Mouse (Mus musculus) limb, embryonic 10.5 days (tissue): ENCODE results near the gene Cpm. TPM values are rescaled to one million over a fixed set of nuclear protein-coding genes. Genes with fewer than 3 reads are reported as not detected.

Experiments
- DNase-seq: peaks from one replicate; pipeline ENCODE4 v3.0.0-alpha.2; 2017; ENCODE audit warnings: low spot score
- H3K27ac ChIP-seq: fragments of 300-500 bp; sonication (generic); 2 replicates; pipeline ENCODE4 v1.5.1; 2016; ENCODE audit warnings: mild to moderate bottlenecking
- H3K27me3 ChIP-seq: fragments of 300-500 bp; sonication (generic); 2 replicates; pipeline ENCODE4 v1.6.1; 2016; ENCODE audit warnings: low read depth, mild to moderate bottlenecking; ENCODE audit not compliant: poor library complexity, severe bottlenecking
- H3K36me3 ChIP-seq: fragments of 300-500 bp; sonication (generic); 2 replicates; pipeline ENCODE4 v1.6.1; 2016; ENCODE audit warnings: mild to moderate bottlenecking, moderate library complexity
- H3K4me1 ChIP-seq: fragments of 300-500 bp; sonication (generic); 2 replicates; pipeline ENCODE4 v1.6.1; 2016
- H3K4me3 ChIP-seq: fragments of 300-500 bp; sonication (generic); 2 replicates; pipeline ENCODE4 v1.5.1; 2016; ENCODE audit warnings: mild to moderate bottlenecking, moderate library complexity
- H3K9me3 ChIP-seq: fragments of 300-500 bp; sonication (generic); replicated peaks from 2 replicates; pipeline ENCODE4 v1.6.1; 2016; ENCODE audit warnings: mild to moderate bottlenecking
- WGBS: fragments of 180-500 bp; shearing (Covaris S2); methylation state at CpG from one replicate; pipeline ENCODE4 v1.1.7; 2016; 5-methylcytosine and 5-hydroxymethylcytosine counted together
- polyA plus RNA-seq: library from polyadenylated mRNA; unstranded; fragments of >200 nt; fragmentation: Nextera tagmentation; extraction: Ambion mirVana; gene quantifications from 2 replicates; pipeline ENCODE4 v1.2.1, GENCODE M21; 2016

The Cpm gene
- polyA plus RNA-seq, 1 experiment from 2014 or later, result 31.5 TPM

DNA sequence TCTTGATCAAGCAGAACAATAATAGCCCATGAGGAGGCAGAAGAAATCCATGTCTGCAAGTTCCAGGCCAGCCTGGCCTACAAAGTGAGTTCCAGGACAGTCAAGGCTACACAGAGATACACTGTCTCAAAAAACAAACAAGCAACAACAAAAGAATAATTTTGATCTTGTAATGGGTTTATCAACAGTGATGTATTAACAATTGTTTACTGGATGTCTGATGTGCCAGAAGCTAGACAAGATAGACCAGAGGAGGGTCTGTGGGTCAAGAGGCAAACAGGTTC lies 35.6 kb downstream of the Cpm start:
- Histone ChIP-seq H3K4me3 (no peak overlapping the region), H3K9me3 (no peaks in the 10 kb centered on the region), H3K4me1 (peaks cover 36% of the 10 kb centered on the region), H3K27me3 (no peaks in the 10 kb centered on the region), H3K27ac (no peak overlapping the region), H3K36me3 (peaks cover 4% of the 10 kb centered on the region)
- no peak for DNase-seq

DNA sequence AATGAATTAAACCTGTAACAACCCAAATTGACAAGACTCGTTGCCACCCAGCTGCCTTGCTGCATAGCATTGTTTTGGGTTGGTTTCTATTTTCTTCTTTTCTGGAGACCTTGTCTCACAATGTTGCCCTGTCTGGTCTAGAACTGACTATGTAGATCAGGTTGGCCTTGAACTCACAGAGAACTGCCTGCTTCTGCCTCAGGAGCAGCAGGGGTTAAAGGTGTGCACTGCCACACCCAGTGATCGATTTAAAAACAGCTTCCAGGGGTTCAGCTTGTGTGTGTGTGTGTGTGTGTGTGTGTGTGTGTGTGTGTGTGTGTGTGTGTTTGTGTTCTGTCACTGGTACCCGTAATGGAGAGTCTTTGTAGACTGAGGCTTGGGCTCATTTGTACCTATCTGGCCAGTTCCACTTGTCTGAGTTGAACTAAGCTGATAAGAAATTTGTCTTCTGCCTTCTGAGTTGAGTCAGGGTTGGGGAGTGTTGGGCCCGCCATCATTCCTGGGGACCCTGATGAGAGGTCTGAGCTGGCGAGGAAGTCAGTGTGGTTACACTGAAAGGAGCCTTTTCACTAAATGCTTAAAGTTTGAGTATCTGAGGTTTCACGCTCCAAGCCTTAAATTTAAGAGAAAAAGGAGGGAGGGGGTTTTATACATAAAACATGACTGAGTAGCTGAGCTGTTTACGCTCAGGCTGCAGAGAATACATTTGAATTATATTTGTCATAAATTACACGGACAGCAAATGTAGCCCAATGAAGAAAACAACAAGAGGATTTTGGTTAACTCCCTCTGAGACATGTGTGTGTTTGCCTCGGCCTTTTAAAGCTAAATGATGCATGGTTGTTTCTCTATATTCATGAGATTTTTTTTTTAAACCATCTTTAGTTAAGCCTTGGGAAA lies 36.3 kb downstream of the Cpm start:
- Histone ChIP-seq H3K4me1 (peaks cover 42% of the 10 kb centered on the region), H3K9me3 (no peaks in the 10 kb centered on the region), H3K27me3 (no peaks in the 10 kb centered on the region), H3K4me3 (no peak overlapping the region), H3K36me3 (peaks cover 4% of the 10 kb centered on the region), H3K27ac (no peak overlapping the region)
- WGBS, result 84% methylated on average over 9 of the region's 9 CpGs
- no peak for DNase-seq

DNA sequence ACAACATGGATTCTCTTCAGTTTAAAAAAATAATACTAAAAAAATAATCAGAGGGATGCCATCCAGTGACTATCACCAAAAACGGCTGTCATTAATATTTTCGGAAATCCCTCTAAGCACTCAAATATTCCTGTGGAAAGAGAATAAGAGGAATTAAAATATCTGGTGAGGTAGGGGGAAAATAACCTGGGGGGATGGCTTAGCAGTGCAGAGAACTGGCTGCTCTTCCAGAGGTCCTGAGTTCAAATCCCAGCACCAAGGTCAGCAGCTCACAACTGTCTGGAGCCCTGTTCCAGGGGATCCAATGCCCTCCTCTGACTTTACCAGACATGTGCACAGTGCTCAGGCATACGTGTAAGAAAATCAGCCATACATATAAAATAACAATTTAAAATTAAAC lies 37.1 kb downstream of the Cpm start:
- Histone ChIP-seq H3K4me3 (no peak overlapping the region), H3K27me3 (no peaks in the 10 kb centered on the region), H3K27ac (no peak overlapping the region), H3K9me3 (no peaks in the 10 kb centered on the region), H3K36me3 (peaks cover 4% of the 10 kb centered on the region), H3K4me1 (peaks cover 43% of the 10 kb centered on the region)
- WGBS, result 92% methylated on average over 3 of the region's 3 CpGs
- no peak for DNase-seq

DNA sequence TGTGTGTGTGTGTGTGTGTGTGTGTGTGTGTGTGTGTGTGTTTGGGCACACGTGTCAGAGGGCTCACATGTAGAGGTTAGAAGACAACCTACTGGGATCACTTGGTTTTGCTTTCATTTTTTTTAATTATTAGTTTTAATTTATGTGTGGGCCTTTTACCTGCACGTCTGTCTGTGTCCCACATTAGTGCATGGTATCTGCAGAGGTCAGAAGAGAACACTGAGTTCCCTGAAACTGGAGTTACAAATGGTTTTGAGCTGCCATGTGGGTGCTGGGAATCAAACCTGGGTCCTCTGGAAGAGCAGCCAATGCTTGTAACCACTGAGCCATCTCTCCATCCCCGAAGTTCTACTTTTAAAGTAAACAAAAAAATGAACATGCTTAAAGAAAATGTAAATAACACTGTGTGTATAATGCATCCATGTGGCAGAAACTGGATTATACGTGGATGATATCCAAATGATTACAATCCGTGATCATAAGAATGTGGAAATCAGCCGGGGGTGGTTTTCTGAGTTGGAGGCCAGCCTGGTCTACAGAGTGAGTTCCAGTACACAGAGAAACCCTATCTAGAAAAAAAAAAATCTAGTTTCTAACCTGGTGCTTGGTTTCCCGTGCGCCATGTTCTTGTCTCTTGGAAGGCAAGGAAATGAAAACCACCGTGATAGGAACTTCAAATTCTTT lies 37.8 kb downstream of the Cpm start:
- DNase-seq, result no peak
- H3K27me3 ChIP-seq, result no peaks in the 10 kb centered on the region
- peaks cover 12% of the 10 kb centered on the region for H3K36me3 ChIP-seq
- H3K4me3 ChIP-seq, result no peak overlapping the region
- H3K9me3 ChIP-seq, result no peaks in the 10 kb centered on the region
- H3K4me1 ChIP-seq, result peaks cover 43% of the 10 kb centered on the region
- H3K27ac ChIP-seq, result no peak overlapping the region
- 96% methylated on average over 9 of the region's 9 CpGs for WGBS

DNA sequence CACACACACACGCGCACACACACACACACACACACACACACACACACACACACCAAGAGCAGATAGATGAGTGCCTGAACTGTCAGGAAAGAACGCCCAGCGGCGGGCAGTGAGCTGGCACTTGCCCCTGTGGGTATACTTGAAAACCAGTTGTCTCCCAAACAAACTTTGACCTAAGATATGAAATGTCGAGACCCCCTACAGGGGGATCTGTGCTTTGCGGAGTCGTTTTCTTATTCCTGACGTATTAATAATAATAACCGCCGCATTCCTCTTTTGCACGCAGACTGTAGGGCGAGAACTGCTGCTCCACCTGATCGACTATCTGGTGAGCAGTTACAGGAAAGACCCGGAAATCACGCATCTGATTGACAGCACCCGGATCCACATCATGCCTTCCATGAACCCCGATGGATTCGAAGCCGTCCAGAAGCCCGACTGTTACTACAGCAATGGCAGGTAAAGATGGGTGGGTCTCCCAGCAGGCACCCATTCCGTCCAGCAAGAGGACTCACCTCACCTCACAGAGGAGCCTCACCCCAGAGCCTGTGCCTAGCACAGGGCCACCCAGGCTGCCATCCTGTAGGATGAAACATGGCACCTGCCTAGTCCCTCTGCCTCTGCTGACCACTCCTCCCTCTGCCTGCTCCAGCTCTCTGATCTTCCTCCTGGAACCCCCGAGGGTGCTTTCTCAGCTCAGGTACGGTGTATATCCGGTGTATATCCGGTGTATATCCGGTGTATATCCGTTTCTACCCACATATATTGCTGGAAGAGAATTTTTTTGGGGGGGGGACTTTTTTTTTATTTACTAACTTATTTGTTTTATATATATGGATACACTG lies 38.6 kb downstream of the Cpm start:
- DNase-seq, result no peak
- peaks cover 13% of the 10 kb centered on the region for H3K36me3 ChIP-seq
- no peak overlapping the region for H3K4me3 ChIP-seq
- H3K27me3 ChIP-seq, result no peaks in the 10 kb centered on the region
- no peaks in the 10 kb centered on the region for H3K9me3 ChIP-seq
- whole genome bisulfite sequencing, result 93% methylated on average over 28 of the region's 28 CpGs
- peak overlapping the region; percentile 70 for H3K27ac ChIP-seq
- H3K4me1 ChIP-seq, result peaks cover 45% of the 10 kb centered on the region

DNA sequence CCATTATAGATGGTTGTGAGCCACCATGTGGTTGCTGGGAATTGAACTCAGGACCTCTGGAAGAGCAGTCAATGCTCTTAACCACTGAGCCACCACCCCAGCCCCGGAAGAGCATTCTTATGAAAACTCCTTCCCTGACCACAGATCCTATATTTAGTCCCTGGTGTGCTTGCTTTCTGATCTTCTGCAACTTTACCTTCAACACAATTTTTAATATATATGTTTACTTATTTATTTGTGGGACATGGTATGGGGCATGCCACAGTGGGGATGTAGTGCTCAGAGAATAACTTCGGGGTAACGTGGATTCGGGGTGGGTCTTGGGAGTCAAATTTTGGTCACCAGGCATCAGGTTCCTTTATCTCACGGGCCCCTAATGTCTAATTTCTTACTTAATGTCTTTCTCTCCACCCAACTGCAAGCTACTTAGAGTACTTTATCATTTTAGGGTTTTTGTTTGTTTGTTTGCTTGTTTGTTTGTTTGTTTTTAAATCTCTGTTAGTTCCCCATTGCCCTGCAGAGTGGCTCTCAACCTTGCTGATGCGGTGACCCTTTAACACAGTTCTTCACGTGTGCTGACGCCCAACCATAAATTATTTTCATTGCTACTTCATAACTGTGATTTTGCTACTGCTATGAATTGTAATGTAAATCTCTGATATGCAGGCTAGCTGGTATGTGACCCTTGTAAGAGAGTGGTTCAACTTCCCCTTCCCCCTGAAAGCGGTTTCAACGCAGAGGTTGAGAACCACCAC lies 39.4 kb downstream of the Cpm start:
- H3K27me3 ChIP-seq, result no peaks in the 10 kb centered on the region
- H3K36me3 ChIP-seq, result peaks cover 13% of the 10 kb centered on the region
- H3K27ac ChIP-seq, result peak overlapping the region; percentile 86
- H3K4me1 ChIP-seq, result peaks cover 38% of the 10 kb centered on the region
- WGBS, result 81% methylated on average over 10 of the region's 10 CpGs
- no peaks in the 10 kb centered on the region for H3K9me3 ChIP-seq
- 0 out of 2 replicates have a peak overlapping the region, but pooled peaks have one; percentile 2 for H3K4me3 ChIP-seq
- no peak for DNase-seq

DNA sequence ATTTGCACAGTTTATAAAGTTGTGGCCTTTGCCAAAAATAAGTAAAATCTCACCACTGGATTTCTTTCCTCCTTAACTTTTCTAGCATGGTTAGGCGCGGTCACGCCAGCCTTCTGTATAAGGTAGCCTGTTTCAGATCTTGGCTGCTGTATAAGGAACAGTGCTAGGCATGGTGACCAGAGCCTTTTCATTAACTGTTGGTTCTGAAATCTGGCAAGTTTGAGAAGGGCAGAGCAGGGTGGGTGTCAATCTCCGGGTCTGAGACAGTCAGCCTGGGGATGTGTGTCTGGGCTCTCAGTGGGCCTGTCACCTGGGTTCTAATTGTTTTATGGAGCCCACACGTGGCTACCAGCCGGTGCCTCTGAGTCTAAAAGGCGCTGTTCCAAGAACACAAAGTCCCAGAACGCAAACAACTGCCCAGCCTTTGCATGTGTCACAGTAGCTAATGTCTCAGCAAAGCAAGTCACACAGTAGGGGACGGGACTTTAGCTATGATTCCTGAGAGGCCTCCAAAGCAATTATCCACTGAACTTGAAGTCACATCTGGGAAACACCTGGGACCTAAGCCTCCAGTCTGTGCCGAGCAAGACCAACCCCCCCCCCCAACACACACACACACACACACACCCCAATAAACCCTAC lies 40.3 kb downstream of the Cpm start:
- 32% methylated on average over 10 of the region's 10 CpGs for WGBS
- H3K27me3 ChIP-seq, result no peaks in the 10 kb centered on the region
- H3K36me3 ChIP-seq, result peaks cover 13% of the 10 kb centered on the region
- H3K4me1 ChIP-seq, result peaks cover 33% of the 10 kb centered on the region
- 0 out of 2 replicates have a peak overlapping the region, but pooled peaks have one; percentile 2 for H3K4me3 ChIP-seq
- peak overlapping the region; percentile 86 for H3K27ac ChIP-seq
- no peaks in the 10 kb centered on the region for H3K9me3 ChIP-seq
- peak; percentile 77 for DNase-seq

DNA sequence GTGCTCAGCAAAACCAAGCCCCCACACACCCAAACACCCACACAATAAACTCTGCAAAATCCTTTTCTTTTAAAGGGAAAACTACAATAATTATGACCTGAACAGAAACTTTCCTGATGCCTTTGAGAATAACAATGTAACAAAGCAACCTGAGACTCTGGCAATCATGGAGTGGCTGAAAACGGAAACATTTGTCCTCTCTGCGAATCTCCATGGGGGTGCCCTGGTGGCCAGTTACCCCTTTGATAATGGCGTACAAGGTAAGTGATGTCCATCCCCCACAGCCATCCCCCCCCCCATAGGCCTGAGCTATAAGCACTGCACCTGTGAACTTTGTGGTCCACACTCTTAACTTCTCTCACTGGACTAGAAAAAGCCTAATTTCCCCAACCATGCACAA lies 40.8 kb downstream of the Cpm start:
- Histone ChIP-seq H3K36me3 (peaks cover 13% of the 10 kb centered on the region), H3K4me1 (peaks cover 33% of the 10 kb centered on the region), H3K27me3 (no peaks in the 10 kb centered on the region), H3K27ac (peak overlapping the region; percentile 86), H3K9me3 (no peaks in the 10 kb centered on the region), H3K4me3 (no peak overlapping the region)
- peak; percentile 51 for DNase-seq
- 42% methylated on average over 3 of the region's 3 CpGs for WGBS

DNA sequence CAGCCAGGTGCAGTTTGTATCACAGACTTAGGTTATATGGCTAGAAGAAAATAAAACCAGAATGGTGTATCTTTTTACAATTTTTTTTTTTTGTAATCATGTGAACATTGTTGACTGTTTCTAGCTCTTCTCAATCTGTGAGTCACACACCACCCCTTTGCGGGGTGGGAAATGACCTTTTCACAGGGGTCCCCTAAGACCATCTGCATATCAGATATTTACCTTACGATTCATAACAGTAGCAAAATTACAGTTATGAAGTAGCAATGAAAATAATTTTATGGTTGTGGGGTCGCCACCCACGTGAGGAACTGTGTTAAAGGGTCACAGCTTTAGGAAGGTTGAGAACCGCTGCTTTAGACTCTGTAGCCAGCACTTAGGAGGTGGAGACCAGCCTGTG lies 41.5 kb downstream of the Cpm start:
- no peaks in the 10 kb centered on the region for H3K9me3 ChIP-seq
- DNase-seq, result no peak
- no peak overlapping the region for H3K4me3 ChIP-seq
- peaks cover 13% of the 10 kb centered on the region for H3K36me3 ChIP-seq
- 88% methylated on average over 5 of the region's 5 CpGs for WGBS
- peak overlapping the region; percentile 86 for H3K27ac ChIP-seq
- peaks cover 40% of the 10 kb centered on the region for H3K4me1 ChIP-seq
- no peaks in the 10 kb centered on the region for H3K27me3 ChIP-seq

DNA sequence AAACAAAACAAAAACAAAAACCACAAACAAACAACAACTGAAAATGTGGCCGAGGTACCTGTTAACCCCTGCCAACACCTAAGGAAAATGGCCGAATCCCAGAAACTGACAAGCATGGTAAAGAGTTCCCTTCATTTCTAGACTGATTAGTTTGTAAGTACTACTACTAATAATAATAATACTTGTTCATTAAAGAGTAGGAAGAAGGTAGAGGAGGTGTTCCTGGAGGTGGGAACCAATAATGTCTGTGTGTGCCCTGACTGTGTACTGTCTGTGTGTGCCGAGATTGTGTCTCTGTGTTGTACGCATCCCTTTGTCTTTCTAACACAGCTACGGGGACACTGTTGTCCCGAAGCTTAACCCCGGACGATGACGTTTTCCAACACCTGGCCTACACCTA lies 42.0 kb downstream of the Cpm start:
- H3K27ac ChIP-seq, result no peak overlapping the region
- no peaks in the 10 kb centered on the region for H3K9me3 ChIP-seq
- 90% methylated on average over 9 of the region's 9 CpGs for WGBS
- no peak for DNase-seq
- peaks cover 13% of the 10 kb centered on the region for H3K36me3 ChIP-seq
- H3K4me3 ChIP-seq, result no peak overlapping the region
- H3K4me1 ChIP-seq, result peaks cover 45% of the 10 kb centered on the region
- no peaks in the 10 kb centered on the region for H3K27me3 ChIP-seq

DNA sequence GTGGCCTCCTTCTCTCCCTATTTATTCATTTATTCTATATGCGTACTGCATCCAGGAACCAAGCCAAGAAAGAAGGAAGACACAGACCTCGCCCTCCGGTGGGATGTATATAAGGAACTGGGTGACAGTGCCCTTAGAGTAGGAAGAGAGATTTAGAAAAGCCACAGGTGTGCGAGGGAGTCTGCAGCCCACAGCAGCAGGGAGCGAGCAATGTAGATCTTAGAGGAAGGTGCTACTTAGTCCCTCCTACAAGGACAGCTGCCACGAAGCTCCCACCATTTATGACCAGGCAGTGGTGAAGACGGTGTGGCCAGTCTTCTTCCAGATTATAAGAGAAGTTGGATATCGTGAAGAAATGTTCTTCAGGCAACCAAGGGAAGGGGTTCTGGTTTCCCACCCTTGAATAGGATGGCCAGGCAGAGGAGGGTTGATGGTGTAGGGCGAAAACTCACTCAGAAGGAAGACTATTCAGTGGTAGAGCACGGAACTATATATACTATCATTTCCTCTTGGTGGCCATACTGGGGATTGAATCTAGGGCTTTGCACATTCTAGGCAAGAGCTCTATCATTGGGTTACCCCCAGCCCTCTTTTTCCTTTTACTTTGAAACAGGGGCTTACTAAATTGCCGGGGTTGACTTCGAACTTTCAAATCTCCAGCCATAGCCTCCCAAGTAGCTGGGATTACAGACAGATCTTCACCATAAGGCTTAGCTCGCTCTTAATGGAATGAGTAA lies 42.8 kb downstream of the Cpm start:
- Histone ChIP-seq H3K36me3 (peaks cover 13% of the 10 kb centered on the region), H3K9me3 (no peaks in the 10 kb centered on the region), H3K4me1 (peaks cover 48% of the 10 kb centered on the region), H3K4me3 (no peak overlapping the region), H3K27me3 (no peaks in the 10 kb centered on the region), H3K27ac (peak overlapping the region; percentile 65)
- DNase-seq, result no peak
- 87% methylated on average over 13 of the region's 13 CpGs for WGBS
